Mouse (Mus musculus) layer of hippocampus, postnatal 25 days (tissue): ENCODE results near the gene Cct8. TPM values are rescaled to one million over a fixed set of nuclear protein-coding genes. Genes with fewer than 3 reads are reported as not detected.

ENCODE experiments used
- DNase-seq, 2 experiments: peaks; one replicate each; pipeline ENCODE4 v3.0.0; 2022; ENCODE audit warnings: mixed read lengths in 2 of 2, low spot score in 1 of 2; ENCODE audit errors: extremely low spot score in 1 of 2
- total RNA-seq, 2 experiments: library from RNA; stranded (reverse); gene quantifications; 2 replicates each; pipeline ENCODE4 v1.2.3; 2021

Gene Cct8
- total RNA-seq, 2 experiments from 2014 or later: 172 to 195 TPM

GRCm38 (mm10) chr16:87453226-87453625 lies 42.4 kb downstream of the Cct8 start:
- DNase-seq: no peak

GRCm38 (mm10) chr16:87445528-87445927 lies 50.1 kb downstream of the Cct8 start:
- DNase-seq: no peak

- no peak for DNase-seq
Measured at GRCm38 (mm10) chr16:87445110-87445509, 50.6 kb downstream of the Cct8 start.

GRCm38 (mm10) chr16:87444071-87444470 lies 51.6 kb downstream of the Cct8 start:
- no peak for DNase-seq

GRCm38 (mm10) chr16:87443245-87443644 lies 52.4 kb downstream of the Cct8 start:
- DNase-seq: no peak

GRCm38 (mm10) chr16:87442291-87442690 lies 53.4 kb downstream of the Cct8 start:
- no peak for DNase-seq

GRCm38 (mm10) chr16:87441089-87441488 lies 54.6 kb downstream of the Cct8 start:
- no peak for DNase-seq

GRCm38 (mm10) chr16:87440184-87440686 lies 55.4 kb downstream of the Cct8 start, which contains the start of gene Rwdd2b:
TSS of gene Rwdd2b (minus strand) at chr16:87440573.
- peak; percentile 84 to 93 for DNase-seq

GRCm38 (mm10) chr16:87438697-87439096 lies 57.0 kb downstream of the Cct8 start:
- no peak for DNase-seq

GRCm38 (mm10) chr16:87437096-87437495 lies 58.6 kb downstream of the Cct8 start:
- DNase-seq: no peak

- DNase-seq: no peak
Measured at GRCm38 (mm10) chr16:87435411-87436205, 60.1 kb downstream of the Cct8 start.

- no peak for DNase-seq
Measured at GRCm38 (mm10) chr16:87434946-87435345, 60.7 kb downstream of the Cct8 start.

GRCm38 (mm10) chr16:87434266-87434665 lies 61.4 kb downstream of the Cct8 start:
- no peak for DNase-seq

Other genes starting within 250 kb of the Cct8 start
- 10 to 100 TPM; 17.1 to 20.5 TPM for gene N6amt1, start 141.7 kb downstream of the Cct8 start, total RNA-seq
- gene Ltn1, start 63.3 kb downstream of the Cct8 start, total RNA-seq: 10 to 100 TPM; 44.9 to 46.5 TPM
- gene Rwdd2b, start 55.3 kb downstream of the Cct8 start, total RNA-seq: 10 to 100 TPM; 10.6 to 11.7 TPM
- 10 to 100 TPM; 36.1 to 46.4 TPM for gene Usp16, start 41.2 kb downstream of the Cct8 start, total RNA-seq
- gene Map3k7cl, start 57.5 kb upstream of the Cct8 start, total RNA-seq: under 1 TPM; 0.59 to 0.73 TPM
- 10 to 100 TPM; 11.9 to 12.8 TPM for gene Bach1, start 203.1 kb upstream of the Cct8 start, total RNA-seq